Mouse (Mus musculus) midbrain, embryonic 14.5 days (tissue): Measurements from ENCODE around the gene Klhl21. TPM values are rescaled to one million over a fixed set of nuclear protein-coding genes. Genes with fewer than 3 reads are reported as not detected.

ENCODE experiments used
- ATAC-seq: fragments of 200-750 bp; cut with Nextera tagmentation; 2 replicates; pipeline ENCODE4 v1.8.0; 2017; ENCODE audit warnings: moderate number of reproducible peaks, moderate library complexity; ENCODE audit not compliant: low FRiP score, low TSS enrichment
- DNase-seq: peaks from one replicate; pipeline ENCODE4 v3.0.0-alpha.2; 2015
- H3K27ac ChIP-seq: fragments of 300-500 bp; sonication (generic); replicated peaks from 2 replicates; pipeline ENCODE4 v1.5.1; 2014; ENCODE audit warnings: mild to moderate bottlenecking, low read depth, low read length, moderate library complexity
- H3K27me3 ChIP-seq: fragments of 300-500 bp; sonication (generic); 2 replicates; pipeline ENCODE4 v1.6.1; 2014; ENCODE audit warnings: low read length, control low read depth, mixed read lengths; ENCODE audit not compliant: control insufficient read depth, insufficient read depth
- H3K36me3 ChIP-seq: fragments of 300-500 bp; sonication (generic); 2 replicates; pipeline ENCODE4 v1.6.1; 2014; ENCODE audit warnings: low read length, control low read depth; ENCODE audit not compliant: control insufficient read depth, insufficient read depth
- H3K4me1 ChIP-seq: fragments of 300-500 bp; sonication (generic); 2 replicates; pipeline ENCODE4 v1.6.1; 2014; ENCODE audit warnings: mild to moderate bottlenecking, antibody characterized with exemption, low read length, control low read depth; ENCODE audit not compliant: control insufficient read depth, insufficient read depth
- H3K4me2 ChIP-seq: fragments of 300-500 bp; sonication (generic); 2 replicates; pipeline ENCODE4 v1.6.1; 2014; ENCODE audit warnings: mild to moderate bottlenecking, low read length, moderate library complexity
- H3K4me3 ChIP-seq: fragments of 300-500 bp; sonication (generic); replicated peaks from 2 replicates; pipeline ENCODE4 v1.5.1; 2014; ENCODE audit warnings: low read depth, low read length
- H3K9ac ChIP-seq: fragments of 300-500 bp; sonication (generic); replicated peaks from 2 replicates; pipeline ENCODE4 v1.6.1; 2014; ENCODE audit warnings: mild to moderate bottlenecking, low read length, moderate library complexity
- H3K9me3 ChIP-seq: fragments of 300-500 bp; sonication (generic); 2 replicates; pipeline ENCODE4 v1.6.1; 2016; ENCODE audit warnings: low read length, control low read depth, mixed read lengths; ENCODE audit not compliant: control insufficient read depth
- WGBS: fragments of 180-500 bp; shearing (Covaris S2); extraction: QIAGEN DNeasy Blood & Tissue Kit; methylation state at CpG from one replicate; pipeline ENCODE4 v1.1.7; 2014; 5-methylcytosine and 5-hydroxymethylcytosine counted together
- polyA plus RNA-seq: library from polyadenylated mRNA; unstranded; fragments of >200 nt; fragmentation: Nextera tagmentation; extraction: Ambion mirVana; gene quantifications from 2 replicates; pipeline ENCODE4 v1.2.1, GENCODE M21; 2014

Gene Klhl21
- polyA plus RNA-seq, 1 experiment from 2014 or later, result 1.6 TPM

DNA sequence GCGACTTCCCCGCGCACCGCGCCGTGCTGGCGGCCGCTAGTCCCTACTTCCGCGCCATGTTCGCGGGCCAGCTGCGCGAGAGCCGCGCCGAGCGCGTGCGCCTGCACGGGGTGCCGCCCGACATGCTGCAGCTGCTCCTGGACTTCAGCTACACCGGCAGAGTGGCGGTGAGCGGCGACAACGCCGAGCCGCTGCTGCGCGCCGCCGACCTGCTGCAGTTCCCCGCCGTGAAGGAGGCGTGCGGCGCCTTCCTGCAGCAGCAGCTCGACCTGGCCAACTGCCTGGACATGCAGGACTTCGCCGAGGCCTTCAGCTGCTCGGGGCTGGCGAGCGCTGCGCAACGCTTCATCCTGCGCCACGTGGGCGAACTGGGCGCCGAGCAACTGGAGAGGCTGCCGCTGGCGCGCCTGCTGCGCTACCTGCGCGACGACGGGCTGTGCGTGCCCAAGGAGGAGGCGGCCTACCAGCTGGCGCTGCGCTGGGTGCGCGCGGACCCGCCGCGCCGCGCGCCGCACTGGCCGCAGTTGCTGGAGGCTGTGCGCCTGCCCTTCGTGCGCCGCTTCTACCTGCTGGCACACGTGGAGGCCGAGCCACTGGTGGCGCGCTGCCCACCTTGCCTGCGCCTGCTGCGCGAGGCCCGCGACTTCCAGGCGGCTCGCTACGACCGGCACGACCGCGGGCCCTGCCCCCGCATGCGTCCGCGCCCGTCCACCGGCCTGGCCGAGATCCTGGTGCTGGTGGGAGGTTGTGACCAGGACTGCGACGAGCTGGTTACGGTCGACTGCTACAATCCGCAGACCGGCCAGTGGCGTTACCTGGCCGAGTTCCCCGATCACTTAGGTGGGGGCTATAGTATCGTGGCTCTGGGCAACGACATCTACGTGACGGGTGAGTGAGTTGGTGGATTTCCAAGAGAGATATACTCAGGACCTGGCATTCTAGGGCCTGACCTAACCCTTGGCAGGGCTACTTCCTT, 761 bp downstream of the Klhl21 start:
- Histone ChIP-seq H3K9me3 (no peaks in the 10 kb centered on the region), H3K27me3 (peaks cover 34% of the 10 kb centered on the region), H3K4me3 (peak overlapping the region; percentile 67), H3K27ac (peak overlapping the region; percentile 64), H3K4me1 (peaks cover 29% of the 10 kb centered on the region), H3K36me3 (0 out of 2 replicates have a peak, but pooled peaks cover 2% of the 10 kb centered on the region), H3K9ac (peak overlapping the region; percentile 59), H3K4me2 (peak overlapping the region; percentile 100)
- under 1% methylated on average over 106 of the region's 115 CpGs for WGBS
- ATAC-seq (peak; percentile 71), DNase-seq (peak; percentile 77)

DNA sequence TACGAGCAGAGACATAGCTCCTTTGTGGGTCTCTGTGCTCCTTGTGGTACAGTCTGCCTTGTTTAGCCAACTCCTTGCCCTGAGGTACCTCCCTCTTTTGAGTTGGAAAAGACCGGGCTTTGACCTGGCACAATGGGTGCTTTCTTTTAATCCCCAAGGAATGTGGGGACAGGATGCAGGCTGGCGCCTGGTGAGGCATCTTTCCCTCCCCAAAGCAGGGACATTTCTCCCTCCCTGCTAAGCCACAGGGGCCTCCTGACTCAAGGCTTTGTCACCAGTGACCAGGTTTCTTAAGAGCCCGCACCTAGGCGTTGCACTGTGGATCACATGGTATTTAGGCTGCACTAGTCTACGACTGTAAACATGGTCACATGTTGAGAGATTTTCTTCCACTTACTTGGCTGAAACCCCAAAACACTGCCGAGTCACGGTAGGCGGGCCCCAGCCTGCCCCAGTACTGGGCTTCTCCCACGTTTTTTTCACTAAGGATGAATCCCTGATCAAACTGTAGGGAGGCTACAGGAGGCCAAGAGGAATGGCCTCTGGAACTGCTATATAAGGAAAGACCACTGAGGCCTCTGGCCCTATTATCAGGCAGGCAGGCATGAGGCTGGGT, 1.6 kb downstream of the Klhl21 start:
- H3K27ac ChIP-seq, result no peak overlapping the region
- 0 out of 2 replicates have a peak, but pooled peaks cover 8% of the 10 kb centered on the region for H3K36me3 ChIP-seq
- DNase-seq (peak; percentile 22), ATAC-seq (no peak)
- WGBS, result 2% methylated on average over 10 of the region's 10 CpGs
- peaks cover 29% of the 10 kb centered on the region for H3K4me1 ChIP-seq
- peak overlapping the region; percentile 100 for H3K4me2 ChIP-seq
- peak overlapping the region; percentile 59 for H3K9ac ChIP-seq
- H3K4me3 ChIP-seq, result peak overlapping the region; percentile 67
- peaks cover 34% of the 10 kb centered on the region for H3K27me3 ChIP-seq
- no peaks in the 10 kb centered on the region for H3K9me3 ChIP-seq

DNA sequence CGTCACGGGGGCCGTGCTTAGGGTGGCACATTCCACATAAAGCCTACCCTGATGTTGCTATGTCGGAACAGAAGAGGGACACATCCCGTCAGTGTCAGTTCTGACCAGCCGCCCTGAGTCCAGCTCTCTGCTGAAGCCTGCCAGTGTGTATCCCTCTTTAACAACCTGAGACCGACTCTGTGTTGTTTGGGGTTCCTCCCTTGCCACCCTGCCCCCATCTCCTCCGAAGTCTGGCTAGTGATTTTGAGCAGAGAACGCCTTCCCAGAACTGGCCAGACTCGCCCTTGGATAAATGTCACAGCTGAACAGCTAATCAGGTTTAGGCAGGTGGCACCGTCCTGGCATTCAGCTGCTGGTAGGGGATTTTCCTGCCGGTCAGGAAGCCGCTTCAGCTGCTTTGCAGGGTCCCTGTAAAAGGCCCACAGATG, 2.1 kb downstream of the Klhl21 start:
- ATAC-seq (no peak), DNase-seq (no peak)
- WGBS, result 7% methylated on average over 13 of the region's 13 CpGs
- Histone ChIP-seq H3K27me3 (peaks cover 34% of the 10 kb centered on the region), H3K4me1 (peaks cover 29% of the 10 kb centered on the region), H3K9me3 (no peaks in the 10 kb centered on the region), H3K4me2 (peak overlapping the region; percentile 100), H3K36me3 (0 out of 2 replicates have a peak, but pooled peaks cover 11% of the 10 kb centered on the region), H3K9ac (no peak overlapping the region), H3K27ac (no peak overlapping the region), H3K4me3 (peak overlapping the region; percentile 67)

DNA sequence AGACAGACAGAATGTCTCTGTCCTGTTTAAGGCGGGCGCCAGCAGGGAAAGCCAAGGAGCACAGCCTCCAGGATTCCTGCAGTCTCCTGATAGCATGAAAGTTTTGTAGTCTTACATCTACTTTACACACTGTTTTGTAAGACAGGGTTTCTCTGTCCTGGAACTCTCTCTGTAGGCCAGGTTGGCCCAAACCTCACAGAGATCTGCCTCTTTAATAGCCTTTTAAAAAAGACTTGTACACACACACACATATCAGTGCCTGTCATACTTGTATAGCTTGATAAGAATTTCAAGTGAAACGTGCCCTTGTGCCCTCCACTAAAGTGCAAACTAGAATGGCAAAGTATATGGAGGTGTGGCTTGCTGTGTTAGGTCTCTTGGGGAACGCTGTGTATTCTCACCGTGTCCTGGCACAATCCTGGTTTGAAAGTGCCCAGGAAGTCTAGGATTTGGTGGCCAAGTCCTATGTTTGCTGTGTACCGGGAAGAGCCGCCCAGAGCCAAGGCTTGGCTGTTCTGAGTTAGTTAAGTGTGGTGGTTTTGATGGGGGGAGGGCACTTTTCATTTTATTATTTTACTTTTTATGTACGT, 2.7 kb downstream of the Klhl21 start:
- peaks cover 33% of the 10 kb centered on the region for H3K27me3 ChIP-seq
- peak overlapping the region; percentile 100 for H3K4me2 ChIP-seq
- DNase-seq (no peak), ATAC-seq (no peak)
- 74% methylated on average over 8 of the region's 8 CpGs for WGBS
- H3K36me3 ChIP-seq, result 0 out of 2 replicates have a peak, but pooled peaks cover 11% of the 10 kb centered on the region
- H3K4me3 ChIP-seq, result peak overlapping the region; percentile 67; the same call in 1 of the 2 replicates
- no peaks in the 10 kb centered on the region for H3K9me3 ChIP-seq
- no peak overlapping the region for H3K9ac ChIP-seq
- H3K4me1 ChIP-seq, result peaks cover 29% of the 10 kb centered on the region
- H3K27ac ChIP-seq, result no peak overlapping the region

DNA sequence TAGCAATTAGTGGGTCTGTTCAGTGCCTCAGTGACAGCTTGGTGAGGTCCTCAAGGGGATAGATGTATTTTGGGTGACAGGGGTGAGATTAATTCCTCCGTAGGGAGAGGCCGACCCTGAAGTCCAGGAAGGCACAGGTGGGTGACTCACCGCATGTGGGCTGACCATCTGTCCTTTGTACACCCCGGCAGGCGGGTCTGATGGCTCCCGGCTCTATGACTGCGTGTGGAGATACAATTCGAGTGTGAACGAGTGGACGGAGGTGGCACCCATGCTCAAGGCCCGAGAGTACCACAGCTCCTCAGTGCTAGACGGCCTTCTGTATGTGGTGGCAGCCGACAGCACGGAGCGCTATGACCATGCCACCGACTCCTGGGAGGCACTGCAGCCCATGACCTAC, 3.5 kb downstream of the Klhl21 start:
- DNase-seq, result no peak
- Histone ChIP-seq H3K27ac (no peak overlapping the region), H3K4me1 (peaks cover 29% of the 10 kb centered on the region), H3K27me3 (peaks cover 25% of the 10 kb centered on the region), H3K9ac (no peak overlapping the region), H3K36me3 (0 out of 2 replicates have a peak, but pooled peaks cover 11% of the 10 kb centered on the region), H3K4me2 (no peak overlapping the region), H3K4me3 (no peak overlapping the region), H3K9me3 (no peaks in the 10 kb centered on the region)
- 95% methylated on average over 16 of the region's 16 CpGs for WGBS
- no peak for ATAC-seq

DNA sequence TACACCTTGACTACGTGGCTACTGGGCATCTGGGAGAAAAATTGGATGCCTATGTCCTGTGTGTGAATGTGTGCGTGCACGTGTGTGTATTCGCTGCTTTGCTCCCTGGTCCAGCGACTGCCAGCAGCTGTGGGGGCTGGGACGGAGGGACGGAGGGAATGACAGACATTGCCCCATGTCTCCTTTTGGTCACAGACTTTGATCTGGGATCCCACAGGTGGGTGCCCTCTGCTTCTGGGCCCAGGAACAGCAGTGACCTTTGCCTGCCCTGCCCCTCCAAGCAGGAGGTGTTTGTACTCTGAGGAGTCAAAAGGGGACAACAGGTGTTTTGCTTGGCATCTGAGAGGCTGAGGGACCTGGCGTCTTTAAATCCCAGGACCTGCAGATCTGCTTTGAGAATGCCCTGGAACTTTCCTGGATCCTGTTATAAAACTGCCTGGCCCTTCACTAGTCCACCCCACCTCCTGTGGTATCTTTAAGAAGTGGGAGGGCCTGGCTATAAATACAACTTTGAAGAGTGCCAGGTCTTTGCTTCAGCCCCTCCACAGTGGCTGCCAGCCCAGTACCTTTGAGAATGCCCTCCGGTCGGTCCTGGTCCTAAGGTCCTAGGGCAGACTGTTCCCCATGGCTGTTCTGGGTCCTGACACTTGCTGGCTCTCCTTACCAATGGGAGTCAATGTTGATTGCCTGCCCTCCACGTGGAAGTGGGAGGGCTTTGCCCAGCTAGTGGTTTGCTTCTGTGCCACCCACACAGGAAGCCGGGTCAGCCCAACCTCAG, 4.6 kb downstream of the Klhl21 start:
- Histone ChIP-seq H3K9me3 (no peaks in the 10 kb centered on the region), H3K27ac (no peak overlapping the region), H3K4me1 (peaks cover 23% of the 10 kb centered on the region), H3K36me3 (0 out of 2 replicates have a peak, but pooled peaks cover 11% of the 10 kb centered on the region), H3K27me3 (peaks cover 15% of the 10 kb centered on the region; the same call in 1 of the 2 replicates), H3K4me2 (no peak overlapping the region), H3K9ac (no peak overlapping the region), H3K4me3 (no peak overlapping the region)
- ATAC-seq, result no peak
- no peak for DNase-seq
- 91% methylated on average over 12 of the region's 12 CpGs for WGBS

DNA sequence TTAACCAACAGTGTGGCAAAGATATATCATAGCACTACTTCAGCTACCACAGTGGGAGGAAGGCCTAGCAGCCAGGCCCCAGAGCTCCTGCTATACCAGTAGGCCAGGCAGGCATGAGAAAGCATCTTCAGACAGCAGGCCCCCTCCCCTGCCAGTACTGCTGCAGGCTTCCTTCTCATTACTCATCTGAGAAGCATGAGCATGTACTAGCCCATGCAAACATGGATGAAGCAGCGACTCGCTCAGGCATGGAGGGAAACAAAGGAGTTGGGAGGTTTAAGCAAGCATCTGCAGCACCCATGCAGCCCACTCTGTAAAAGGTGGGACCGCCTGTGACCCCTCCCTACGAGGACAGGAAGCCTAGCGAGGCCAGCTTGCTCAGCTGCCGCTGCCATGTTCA, 10.5 kb downstream of the Klhl21 start:
- WGBS, result 91% methylated on average over 6 of the region's 6 CpGs
- Histone ChIP-seq H3K4me1 (no peaks in the 10 kb centered on the region), H3K36me3 (peaks cover 65% of the 10 kb centered on the region), H3K27me3 (no peaks in the 10 kb centered on the region), H3K4me2 (no peak overlapping the region), H3K27ac (no peak overlapping the region), H3K9me3 (no peaks in the 10 kb centered on the region), H3K4me3 (no peak overlapping the region), H3K9ac (no peak overlapping the region)
- no peak for ATAC-seq
- no peak for DNase-seq

DNA sequence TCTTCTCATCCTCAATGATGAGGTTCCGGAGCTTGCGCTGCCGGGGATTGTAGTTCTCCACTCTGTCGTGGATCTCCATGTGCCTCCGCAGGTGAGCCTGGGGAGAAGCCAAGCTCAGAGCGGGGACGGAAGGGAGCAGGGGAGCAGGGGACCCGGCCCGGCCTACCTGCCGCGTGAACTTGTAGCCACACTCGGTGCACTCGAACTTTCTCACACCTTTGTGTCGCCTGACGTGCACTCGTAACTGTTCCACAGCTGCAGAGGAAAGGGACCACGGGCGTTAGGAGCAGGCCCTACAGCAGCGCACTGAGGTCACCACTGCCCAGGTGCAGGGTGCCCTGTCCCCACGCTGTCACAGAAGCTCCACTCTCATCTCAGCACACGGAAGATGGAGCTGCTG, 11.4 kb downstream of the Klhl21 start:
- Histone ChIP-seq H3K9ac (no peak overlapping the region), H3K36me3 (peaks cover 59% of the 10 kb centered on the region), H3K4me2 (no peak overlapping the region), H3K4me1 (no peaks in the 10 kb centered on the region), H3K27me3 (no peaks in the 10 kb centered on the region), H3K4me3 (no peak overlapping the region), H3K27ac (no peak overlapping the region), H3K9me3 (no peaks in the 10 kb centered on the region)
- no peak for DNase-seq
- WGBS, result 94% methylated on average over 21 of the region's 21 CpGs
- no peak for ATAC-seq
